Mouse (Mus musculus) heart, embryonic 11.5 days (tissue): Measurements from ENCODE around the gene Letm1. TPM values are rescaled to one million over a fixed set of nuclear protein-coding genes. Genes with fewer than 3 reads are reported as not detected.

Experiments
- ATAC-seq: fragments of 200-750 bp; cut with Nextera tagmentation; replicated peaks from 2 replicates; pipeline ENCODE4 v1.8.0; 2017; ENCODE audit warnings: moderate library complexity; ENCODE audit not compliant: insufficient number of reproducible peaks, low FRiP score, low TSS enrichment
- H3K27ac ChIP-seq: fragments of 300-500 bp; sonication (generic); 2 replicates; pipeline ENCODE4 v1.5.1; 2014; ENCODE audit warnings: mild to moderate bottlenecking, low read depth, low read length
- H3K27me3 ChIP-seq: fragments of 300-500 bp; sonication (generic); 2 replicates; pipeline ENCODE4 v1.6.1; 2014; ENCODE audit warnings: mild to moderate bottlenecking, low read length, mixed read lengths; ENCODE audit not compliant: control insufficient read depth, insufficient read depth
- H3K36me3 ChIP-seq: fragments of 300-500 bp; sonication (generic); 2 replicates; pipeline ENCODE4 v1.6.1; 2014; ENCODE audit warnings: mild to moderate bottlenecking, low read length, moderate library complexity, mixed read lengths; ENCODE audit not compliant: control insufficient read depth, insufficient read depth
- H3K4me1 ChIP-seq: fragments of 300-500 bp; sonication (generic); 2 replicates; pipeline ENCODE4 v1.6.1; 2014; ENCODE audit warnings: low read length; ENCODE audit not compliant: control insufficient read depth, insufficient read depth
- H3K4me2 ChIP-seq: fragments of 300-500 bp; sonication (generic); 2 replicates; pipeline ENCODE4 v1.6.1; 2014; ENCODE audit warnings: mild to moderate bottlenecking, moderate library complexity
- H3K4me3 ChIP-seq: fragments of 300-500 bp; sonication (generic); 2 replicates; pipeline ENCODE4 v1.5.1; 2014; ENCODE audit warnings: low read depth, low read length
- H3K9ac ChIP-seq: fragments of 300-500 bp; sonication (generic); 2 replicates; pipeline ENCODE4 v1.6.1; 2014; ENCODE audit warnings: mild to moderate bottlenecking, low read depth, low read length, moderate library complexity
- H3K9me3 ChIP-seq: fragments of 300-500 bp; sonication (generic); replicated peaks from 2 replicates; pipeline ENCODE4 v1.6.1; 2016; ENCODE audit warnings: low read length; ENCODE audit not compliant: control insufficient read depth
- WGBS: fragments of 180-500 bp; shearing (Covaris S2); extraction: QIAGEN DNeasy Blood & Tissue Kit; methylation state at CpG from one replicate; pipeline ENCODE4 v1.1.7; 2014; ENCODE audit not compliant: insufficient replicate concordance; 5-methylcytosine and 5-hydroxymethylcytosine counted together
- polyA plus RNA-seq: library from polyadenylated mRNA; unstranded; fragments of >200 nt; fragmentation: Nextera tagmentation; extraction: Ambion mirVana; gene quantifications from 2 replicates; pipeline ENCODE4 v1.2.1, GENCODE M21; 2014

Gene Letm1
- polyA plus RNA-seq, 1 experiment from 2014 or later = 40.3 TPM

GRCm38 (mm10) chr5:33721541-33722265 is 60.9 kb downstream of the Letm1 start, which contains the start of gene Fgfr3:
TSS of gene Fgfr3 (plus strand) at chr5:33721674.
- Histone ChIP-seq H3K4me1 (peaks cover 26% of the 10 kb centered on the region), H3K4me2 (peak within 1 kb of the TSS; percentile 98), H3K27ac (0 out of 2 replicates have a peak within 1 kb of the TSS, but pooled peaks have one; percentile 29), H3K9ac (peak within 1 kb of the TSS; percentile 76), H3K36me3 (no peaks in the 10 kb centered on the region), H3K27me3 (peaks cover 24% of the 10 kb centered on the region), H3K9me3 (no peaks in the 10 kb centered on the region), H3K4me3 (peak within 1 kb of the TSS; percentile 66)
- 1% methylated on average over 65 of the region's 73 CpGs for WGBS
- peak; percentile 67 for ATAC-seq

GRCm38 (mm10) chr5:33720852-33721490 is 61.6 kb downstream of the Letm1 start:
- peak overlapping the region; percentile 76; the same call in 1 of the 2 replicates for H3K9ac ChIP-seq

GRCm38 (mm10) chr5:33718460-33718859 is 64.2 kb downstream of the Letm1 start:
- no peak overlapping the region for H3K9ac ChIP-seq
- 40% methylated on average over 5 of the region's 5 CpGs for WGBS

More at GRCm38 (mm10) chr5:33720852-33721490, 61.6 kb downstream of the Letm1 start:
- no peaks in the 10 kb centered on the region for H3K36me3 ChIP-seq
- WGBS = 8% methylated on average over 8 of the region's 8 CpGs
- ATAC-seq = no peak
- H3K4me2 ChIP-seq = peak overlapping the region; percentile 98
- H3K4me1 ChIP-seq = peaks cover 26% of the 10 kb centered on the region
- peak overlapping the region; percentile 66 for H3K4me3 ChIP-seq
- no peak overlapping the region for H3K27ac ChIP-seq
- peaks cover 24% of the 10 kb centered on the region for H3K27me3 ChIP-seq
- H3K9me3 ChIP-seq = no peaks in the 10 kb centered on the region

GRCm38 (mm10) chr5:33716467-33716866 is 66.2 kb downstream of the Letm1 start:
- Histone ChIP-seq H3K4me1 (peaks cover 18% of the 10 kb centered on the region), H3K36me3 (no peaks in the 10 kb centered on the region), H3K9ac (no peak overlapping the region), H3K4me3 (no peak overlapping the region), H3K27me3 (0 out of 2 replicates have a peak, but pooled peaks cover 2% of the 10 kb centered on the region), H3K9me3 (no peaks in the 10 kb centered on the region), H3K4me2 (no peak overlapping the region), H3K27ac (no peak overlapping the region)
- WGBS = 74% methylated on average over 6 of the region's 6 CpGs
- ATAC-seq = no peak

More at GRCm38 (mm10) chr5:33718460-33718859, 64.2 kb downstream of the Letm1 start:
- no peaks in the 10 kb centered on the region for H3K36me3 ChIP-seq
- peaks cover 12% of the 10 kb centered on the region for H3K27me3 ChIP-seq
- peaks cover 31% of the 10 kb centered on the region for H3K4me1 ChIP-seq
- H3K9me3 ChIP-seq = no peaks in the 10 kb centered on the region
- no peak for ATAC-seq
- no peak overlapping the region for H3K4me3 ChIP-seq
- no peak overlapping the region for H3K27ac ChIP-seq
- no peak overlapping the region for H3K4me2 ChIP-seq

GRCm38 (mm10) chr5:33715182-33715581 is 67.4 kb downstream of the Letm1 start:
- Histone ChIP-seq H3K9ac (no peak overlapping the region), H3K4me3 (no peak overlapping the region), H3K27ac (no peak overlapping the region), H3K4me2 (no peak overlapping the region), H3K36me3 (no peaks in the 10 kb centered on the region), H3K27me3 (no peaks in the 10 kb centered on the region), H3K9me3 (no peaks in the 10 kb centered on the region), H3K4me1 (peaks cover 6% of the 10 kb centered on the region)
- no peak for ATAC-seq
- WGBS = 50% methylated on average over 2 of the region's 2 CpGs

GRCm38 (mm10) chr5:33712550-33712949 is 70.1 kb downstream of the Letm1 start:
- ATAC-seq = no peak
- Histone ChIP-seq H3K36me3 (no peaks in the 10 kb centered on the region), H3K4me2 (no peak overlapping the region), H3K27me3 (no peaks in the 10 kb centered on the region), H3K4me1 (peaks cover 9% of the 10 kb centered on the region; the same call in 1 of the 2 replicates), H3K9me3 (no peaks in the 10 kb centered on the region), H3K9ac (no peak overlapping the region), H3K4me3 (no peak overlapping the region), H3K27ac (no peak overlapping the region)
- 83% methylated on average over 2 of the region's 2 CpGs for WGBS

GRCm38 (mm10) chr5:33709037-33709436 is 73.6 kb downstream of the Letm1 start:
- WGBS = 10% methylated on average over 2 of the region's 2 CpGs
- no peak overlapping the region for H3K4me3 ChIP-seq
- no peaks in the 10 kb centered on the region for H3K36me3 ChIP-seq
- no peak overlapping the region for H3K4me2 ChIP-seq
- no peak overlapping the region for H3K27ac ChIP-seq
- peaks cover 31% of the 10 kb centered on the region for H3K4me1 ChIP-seq
- H3K9me3 ChIP-seq = no peaks in the 10 kb centered on the region
- no peak overlapping the region for H3K9ac ChIP-seq
- no peaks in the 10 kb centered on the region for H3K27me3 ChIP-seq
- ATAC-seq = no peak

- Histone ChIP-seq H3K4me1 (peaks cover 30% of the 10 kb centered on the region), H3K4me2 (no peak overlapping the region), H3K4me3 (no peak overlapping the region), H3K27me3 (no peaks in the 10 kb centered on the region), H3K36me3 (no peaks in the 10 kb centered on the region), H3K9me3 (no peaks in the 10 kb centered on the region), H3K27ac (no peak overlapping the region), H3K9ac (no peak overlapping the region)
- WGBS = 46% methylated on average over 4 of the region's 4 CpGs
- ATAC-seq = no peak
Measured at GRCm38 (mm10) chr5:33707163-33707562, 75.5 kb downstream of the Letm1 start.
